Mouse (Mus musculus): ENCODE results near the gene Tjp1. TPM values are rescaled to one million over a fixed set of nuclear protein-coding genes. Genes with fewer than 3 reads are reported as not detected.

Tjp1 gene
- polyA plus RNA-seq, 1 experiment from 2014 or later: 21.1 TPM

DNA sequence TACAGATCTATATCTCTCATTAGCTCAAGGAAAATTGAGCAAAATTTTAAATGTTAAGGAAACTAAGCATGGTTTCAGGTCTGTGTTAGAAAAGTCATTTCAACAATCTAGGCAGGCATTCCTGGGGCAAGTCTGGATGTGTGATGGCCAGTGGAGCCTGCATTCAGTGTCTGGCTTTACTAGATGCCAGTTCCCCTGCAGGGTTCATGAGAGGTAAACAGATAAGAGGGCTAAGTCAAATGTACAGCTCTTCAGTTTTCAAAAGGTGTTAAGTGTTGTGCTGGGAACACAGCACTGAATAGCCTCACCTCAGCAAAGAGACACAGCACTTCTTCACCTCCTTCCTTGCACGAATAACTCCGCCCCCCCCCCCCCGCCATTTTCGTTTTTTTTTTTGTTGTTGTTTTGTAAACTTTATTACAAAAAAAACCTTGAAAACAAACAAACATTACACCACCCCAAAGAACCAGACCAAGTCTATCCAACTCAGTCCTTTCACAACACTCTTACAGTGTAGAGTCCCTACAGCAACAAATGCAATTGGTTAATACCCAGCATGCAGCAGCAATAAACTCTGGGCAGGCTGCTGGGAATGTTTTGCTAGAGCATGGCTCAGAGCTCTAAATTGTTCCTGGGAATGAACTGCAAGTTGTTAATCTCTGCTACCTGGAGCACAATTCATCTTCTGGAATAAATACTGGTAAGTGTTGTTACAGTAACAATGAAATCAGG lies 177.1 kb downstream of the Tjp1 start:
- H3K4me1 ChIP-seq (ENCODE audit: control insufficient read depth, insufficient read depth, low read length): no peaks in the 10 kb centered on the region
- WGBS: 75% methylated on average over 4 of the region's 4 CpGs
- no peak overlapping the region for H3K4me3 ChIP-seq (replicated peaks; ENCODE audit: low read length)
- no peaks in the 10 kb centered on the region for H3K36me3 ChIP-seq (ENCODE audit: control insufficient read depth, insufficient read depth, low read length)
- no peaks in the 10 kb centered on the region for H3K9me3 ChIP-seq (replicated peaks; ENCODE audit: control insufficient read depth, low read length)
- H3K4me2 ChIP-seq (ENCODE audit: low read depth, low read length): no peak overlapping the region
- no peaks in the 10 kb centered on the region for H3K27me3 ChIP-seq (ENCODE audit: control insufficient read depth, insufficient read depth, low read length)
- no peak overlapping the region for H3K27ac ChIP-seq (ENCODE audit: low read length)
- H3K9ac ChIP-seq (ENCODE audit: low read length): no peak overlapping the region
- no peak for ATAC-seq (ENCODE audit: insufficient read depth, low FRiP score)

DNA sequence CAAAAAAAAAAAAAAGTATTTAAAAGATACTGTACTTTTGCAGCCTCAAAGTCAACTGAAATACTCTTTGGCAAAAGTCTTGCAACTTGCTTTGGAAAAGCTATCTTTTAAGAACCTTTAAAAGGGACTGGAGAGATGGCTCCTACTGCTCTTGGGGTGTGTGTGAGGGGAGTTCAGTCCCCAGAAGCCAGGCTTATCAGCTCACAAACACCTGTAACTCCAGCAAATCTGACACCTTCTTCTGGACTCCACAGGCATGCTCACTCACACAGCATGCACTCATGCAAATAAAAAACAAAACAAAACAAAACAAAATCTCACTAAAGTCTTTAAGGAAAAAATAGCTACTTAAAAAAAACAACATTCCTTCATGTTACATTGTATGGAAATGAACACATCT lies 179.0 kb downstream of the Tjp1 start:
- H3K4me1 ChIP-seq (ENCODE audit: control insufficient read depth, insufficient read depth, low read length): no peaks in the 10 kb centered on the region
- no peak overlapping the region for H3K4me2 ChIP-seq (ENCODE audit: low read depth, low read length)
- no peaks in the 10 kb centered on the region for H3K9me3 ChIP-seq (replicated peaks; ENCODE audit: control insufficient read depth, low read length)
- H3K9ac ChIP-seq (ENCODE audit: low read length): no peak overlapping the region
- no peak overlapping the region for H3K4me3 ChIP-seq (replicated peaks; ENCODE audit: low read length)
- H3K27ac ChIP-seq (ENCODE audit: low read length): no peak overlapping the region
- ATAC-seq (ENCODE audit: insufficient read depth, low FRiP score): no peak
- no peaks in the 10 kb centered on the region for H3K27me3 ChIP-seq (ENCODE audit: control insufficient read depth, insufficient read depth, low read length)
- H3K36me3 ChIP-seq (ENCODE audit: control insufficient read depth, insufficient read depth, low read length): no peaks in the 10 kb centered on the region

DNA sequence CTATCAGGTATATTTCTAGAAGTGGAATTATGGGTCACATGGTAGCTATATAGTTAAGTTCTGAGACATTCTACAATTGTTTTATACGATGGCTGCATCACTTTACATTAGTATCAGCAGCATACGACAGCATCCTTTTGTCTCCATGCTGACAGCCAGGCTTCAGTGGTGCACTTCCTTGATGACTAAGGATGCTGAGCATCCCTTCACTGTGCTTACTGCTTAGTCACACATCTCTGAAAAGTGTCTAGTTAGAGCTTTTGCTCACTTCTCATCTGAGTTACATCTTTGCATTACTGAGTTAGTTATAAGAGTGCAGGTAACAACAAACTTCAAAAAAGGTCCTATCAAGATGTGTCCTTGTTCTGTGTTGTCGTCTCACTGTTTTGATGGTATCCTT lies 182.3 kb downstream of the Tjp1 start:
- 70% methylated on average over 3 of the region's 3 CpGs for WGBS
- H3K4me2 ChIP-seq (ENCODE audit: low read depth, low read length): no peak overlapping the region

DNA sequence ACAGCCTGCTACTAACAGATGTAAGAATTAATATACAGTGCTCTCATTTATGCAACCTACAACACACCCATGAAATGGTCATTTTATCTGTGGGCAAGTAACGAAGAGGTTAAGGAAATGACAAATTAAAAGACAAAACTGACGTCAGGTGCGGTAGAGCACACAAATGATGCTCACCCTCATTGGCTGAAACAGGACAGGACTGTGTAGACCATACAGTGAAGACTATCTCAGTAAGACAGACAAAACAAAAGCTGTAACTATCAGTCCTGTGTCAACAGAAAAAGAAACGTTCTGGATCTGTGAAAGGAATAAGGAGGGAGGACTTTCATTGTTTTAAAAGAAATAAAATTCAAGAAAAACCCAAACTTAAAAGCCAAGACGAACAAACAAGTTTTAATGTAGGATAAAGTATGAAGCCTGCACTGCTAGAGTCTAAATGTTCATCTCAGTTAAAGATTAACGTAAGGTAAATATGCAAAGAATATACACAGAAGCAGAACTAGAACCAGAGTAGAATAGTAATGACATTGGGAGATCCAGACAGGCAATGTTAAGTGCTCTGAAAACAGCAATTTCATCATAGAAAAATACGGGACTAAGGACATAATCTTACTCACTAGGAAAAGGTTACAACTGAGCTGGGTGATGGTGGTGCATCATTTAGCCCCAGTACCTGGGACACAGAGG lies 189.9 kb downstream of the Tjp1 start:
- Histone ChIP-seq H3K9me3 (replicated peaks; ENCODE audit: control insufficient read depth, low read length) (no peaks in the 10 kb centered on the region), H3K4me3 (replicated peaks; ENCODE audit: low read length) (no peak overlapping the region), H3K9ac (ENCODE audit: low read length) (no peak overlapping the region), H3K4me2 (ENCODE audit: low read depth, low read length) (no peak overlapping the region), H3K4me1 (ENCODE audit: control insufficient read depth, insufficient read depth, low read length) (no peaks in the 10 kb centered on the region), H3K36me3 (ENCODE audit: control insufficient read depth, insufficient read depth, low read length) (peaks cover 3% of the 10 kb centered on the region; the same call in 1 of the 2 replicates), H3K27ac (ENCODE audit: low read length) (no peak overlapping the region), H3K27me3 (ENCODE audit: control insufficient read depth, insufficient read depth, low read length) (no peaks in the 10 kb centered on the region)
- WGBS: 70% methylated on average over 7 of the region's 7 CpGs
- ATAC-seq (ENCODE audit: insufficient read depth, low FRiP score): no peak

More for the DNA sequence above, 182.3 kb downstream of the Tjp1 start:
- no peaks in the 10 kb centered on the region for H3K27me3 ChIP-seq (ENCODE audit: control insufficient read depth, insufficient read depth, low read length)
- H3K9me3 ChIP-seq (replicated peaks; ENCODE audit: control insufficient read depth, low read length): no peaks in the 10 kb centered on the region
- H3K4me1 ChIP-seq (ENCODE audit: control insufficient read depth, insufficient read depth, low read length): no peaks in the 10 kb centered on the region
- no peak overlapping the region for H3K9ac ChIP-seq (ENCODE audit: low read length)
- no peak overlapping the region for H3K4me3 ChIP-seq (replicated peaks; ENCODE audit: low read length)
- ATAC-seq (ENCODE audit: insufficient read depth, low FRiP score): no peak
- no peak overlapping the region for H3K27ac ChIP-seq (ENCODE audit: low read length)
- no peaks in the 10 kb centered on the region for H3K36me3 ChIP-seq (ENCODE audit: control insufficient read depth, insufficient read depth, low read length)

DNA sequence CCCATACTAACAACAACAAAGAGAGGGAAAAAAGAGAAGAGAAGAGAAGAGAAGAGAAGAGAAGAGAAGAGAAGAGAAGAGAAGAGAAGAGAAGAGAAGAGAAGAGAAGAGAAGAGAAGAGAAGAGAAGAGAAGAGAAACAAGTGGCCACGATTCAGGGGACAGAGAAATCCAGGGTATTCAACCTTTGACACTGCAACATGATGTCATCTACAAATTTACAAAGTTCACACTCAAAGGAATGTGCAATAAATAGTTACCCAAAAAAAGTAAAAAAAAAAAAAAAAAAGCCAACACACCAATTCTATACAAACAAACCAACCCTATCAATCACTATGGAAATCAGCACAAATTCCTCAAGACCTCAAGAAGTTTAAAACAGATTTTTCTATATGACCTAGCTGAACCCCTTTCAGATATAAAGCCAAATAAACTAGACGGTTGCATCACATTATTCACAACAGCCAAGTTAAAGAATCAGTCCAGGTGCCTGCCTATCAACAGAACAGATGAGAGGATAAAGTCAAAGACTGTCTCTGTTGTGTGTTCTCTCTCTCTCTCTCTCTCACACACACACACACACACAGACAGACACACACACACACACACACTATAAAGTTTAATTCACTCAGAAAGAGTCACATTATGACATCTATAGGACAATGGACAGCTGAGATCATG lies 194.4 kb downstream of the Tjp1 start:
- H3K9ac ChIP-seq (ENCODE audit: low read length): no peak overlapping the region
- ATAC-seq (ENCODE audit: insufficient read depth, low FRiP score): no peak
- no peaks in the 10 kb centered on the region for H3K9me3 ChIP-seq (replicated peaks; ENCODE audit: control insufficient read depth, low read length)
- H3K36me3 ChIP-seq (ENCODE audit: control insufficient read depth, insufficient read depth, low read length): peaks cover 10% of the 10 kb centered on the region
- 61% methylated on average over 2 of the region's 2 CpGs for WGBS
- H3K27ac ChIP-seq (ENCODE audit: low read length): no peak overlapping the region
- no peak overlapping the region for H3K4me2 ChIP-seq (ENCODE audit: low read depth, low read length)
- H3K27me3 ChIP-seq (ENCODE audit: control insufficient read depth, insufficient read depth, low read length): no peaks in the 10 kb centered on the region
- H3K4me3 ChIP-seq (replicated peaks; ENCODE audit: low read length): no peak overlapping the region
- no peaks in the 10 kb centered on the region for H3K4me1 ChIP-seq (ENCODE audit: control insufficient read depth, insufficient read depth, low read length)

DNA sequence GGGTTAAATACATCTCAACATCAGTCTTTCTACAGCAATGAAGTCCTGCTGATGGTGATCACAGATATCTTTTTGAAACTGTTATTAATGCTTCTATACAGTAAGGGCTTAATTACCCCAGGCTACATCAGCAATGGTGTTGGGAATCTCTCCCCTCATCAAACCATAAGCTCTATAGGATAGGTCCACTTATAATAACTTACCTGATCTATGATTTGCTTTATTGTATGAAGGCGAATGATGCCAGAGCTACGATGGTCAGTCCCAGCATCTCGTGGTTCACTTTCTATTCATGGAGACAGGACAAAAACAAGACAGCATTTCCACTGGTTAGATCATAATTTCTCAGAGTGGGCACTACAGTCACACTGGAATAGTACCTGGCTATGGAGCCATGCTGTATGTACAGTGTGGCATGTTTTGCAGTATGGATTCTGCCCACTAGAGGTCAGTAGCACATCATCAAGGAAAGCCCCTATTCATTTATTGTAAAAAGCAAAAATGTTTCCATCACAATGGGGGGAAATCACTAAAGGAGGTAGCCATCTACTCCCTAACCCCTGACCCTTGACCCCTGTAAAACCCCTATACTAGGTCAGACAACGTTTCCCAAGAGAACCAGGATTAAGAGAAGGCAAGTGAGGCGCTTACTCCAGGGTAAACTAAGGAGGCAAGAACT lies 208.4 kb downstream of the Tjp1 start:
- ATAC-seq (ENCODE audit: insufficient read depth, low FRiP score): no peak
- WGBS: 72% methylated on average over 5 of the region's 5 CpGs
- H3K27ac ChIP-seq (ENCODE audit: low read length): no peak overlapping the region
- peaks cover 19% of the 10 kb centered on the region for H3K36me3 ChIP-seq (ENCODE audit: control insufficient read depth, insufficient read depth, low read length)
- no peak overlapping the region for H3K4me3 ChIP-seq (replicated peaks; ENCODE audit: low read length)
- H3K27me3 ChIP-seq (ENCODE audit: control insufficient read depth, insufficient read depth, low read length): no peaks in the 10 kb centered on the region
- no peak overlapping the region for H3K9ac ChIP-seq (ENCODE audit: low read length)
- no peaks in the 10 kb centered on the region for H3K4me1 ChIP-seq (ENCODE audit: control insufficient read depth, insufficient read depth, low read length)
- H3K4me2 ChIP-seq (ENCODE audit: low read depth, low read length): no peak overlapping the region
- H3K9me3 ChIP-seq (replicated peaks; ENCODE audit: control insufficient read depth, low read length): no peaks in the 10 kb centered on the region

DNA sequence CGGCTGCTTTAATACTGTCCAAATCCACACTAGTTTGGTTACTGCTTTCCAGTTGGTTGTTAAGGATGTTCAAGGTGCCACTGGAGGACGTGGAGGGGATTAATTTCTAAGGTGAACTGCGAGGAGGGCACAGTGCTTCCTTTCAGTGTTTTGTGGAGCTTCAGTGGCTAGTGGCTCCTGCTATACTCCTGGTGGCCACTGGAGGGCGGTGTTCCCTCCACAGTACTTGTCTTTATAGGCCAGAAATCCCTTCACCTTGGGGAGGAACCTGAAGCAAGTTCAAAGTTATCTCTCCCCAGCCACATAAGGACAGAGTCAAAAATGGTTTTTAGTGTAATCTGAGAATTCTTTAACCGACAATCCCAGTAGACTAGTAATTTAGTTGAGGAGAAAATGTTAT lies 210.2 kb downstream of the Tjp1 start:
- Histone ChIP-seq H3K9ac (ENCODE audit: low read length) (no peak overlapping the region), H3K9me3 (replicated peaks; ENCODE audit: control insufficient read depth, low read length) (no peaks in the 10 kb centered on the region), H3K4me3 (replicated peaks; ENCODE audit: low read length) (no peak overlapping the region), H3K4me1 (ENCODE audit: control insufficient read depth, insufficient read depth, low read length) (no peaks in the 10 kb centered on the region), H3K4me2 (ENCODE audit: low read depth, low read length) (no peak overlapping the region), H3K27me3 (ENCODE audit: control insufficient read depth, insufficient read depth, low read length) (no peaks in the 10 kb centered on the region), H3K27ac (ENCODE audit: low read length) (no peak overlapping the region), H3K36me3 (ENCODE audit: control insufficient read depth, insufficient read depth, low read length) (peaks cover 22% of the 10 kb centered on the region)
- no peak for ATAC-seq (ENCODE audit: insufficient read depth, low FRiP score)
- 33% methylated on average over 5 of the region's 5 CpGs for WGBS

DNA sequence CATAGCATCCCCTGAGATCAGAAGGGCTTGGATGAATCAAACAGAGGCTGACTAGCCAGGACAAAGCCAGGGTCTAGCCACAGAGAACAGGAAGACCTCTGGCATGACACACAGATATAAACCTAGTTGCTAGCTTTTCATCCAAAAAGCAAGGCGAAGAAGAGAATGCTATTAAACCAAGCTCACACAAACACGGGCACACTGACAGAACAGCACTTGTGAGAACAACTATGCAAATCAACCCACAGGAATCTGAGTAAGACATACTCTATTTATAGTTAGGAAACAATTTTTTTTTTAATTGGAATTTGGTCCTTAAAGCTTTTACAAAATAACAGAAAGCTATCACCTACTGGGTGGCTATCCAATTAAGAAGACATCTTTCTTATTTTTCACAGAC lies 212.4 kb downstream of the Tjp1 start:
- H3K36me3 ChIP-seq (ENCODE audit: control insufficient read depth, insufficient read depth, low read length): peaks cover 35% of the 10 kb centered on the region
- ATAC-seq (ENCODE audit: insufficient read depth, low FRiP score): no peak
- H3K4me3 ChIP-seq (replicated peaks; ENCODE audit: low read length): no peak overlapping the region
- no peak overlapping the region for H3K4me2 ChIP-seq (ENCODE audit: low read depth, low read length)
- WGBS: 94% methylated on average over 2 of the region's 2 CpGs
- no peaks in the 10 kb centered on the region for H3K9me3 ChIP-seq (replicated peaks; ENCODE audit: control insufficient read depth, low read length)
- H3K27me3 ChIP-seq (ENCODE audit: control insufficient read depth, insufficient read depth, low read length): no peaks in the 10 kb centered on the region
- no peaks in the 10 kb centered on the region for H3K4me1 ChIP-seq (ENCODE audit: control insufficient read depth, insufficient read depth, low read length)
- no peak overlapping the region for H3K27ac ChIP-seq (ENCODE audit: low read length)
- no peak overlapping the region for H3K9ac ChIP-seq (ENCODE audit: low read length)
